Mouse (Mus musculus): ENCODE data around the gene Ifna13. TPM values are rescaled to one million over a fixed set of nuclear protein-coding genes. Genes with fewer than 3 reads are reported as not detected.

The Ifna13 gene
- polyA plus RNA-seq, 1 experiment from 2014 or later, result not detected

- Histone ChIP-seq H3K27me3 (replicated peaks; ENCODE audit: control insufficient read depth, insufficient read depth, low read length) (no peaks in the 10 kb centered on the region), H3K9ac (ENCODE audit: low read depth, low read length) (no peak within 1 kb of the TSS), H3K4me2 (replicated peaks; ENCODE audit: low read depth) (no peak within 1 kb of the TSS), H3K4me3 (ENCODE audit: low read depth, low read length) (no peak within 1 kb of the TSS), H3K4me1 (replicated peaks; ENCODE audit: control insufficient read depth, insufficient read depth, low read length) (no peaks in the 10 kb centered on the region), H3K9me3 (ENCODE audit: control insufficient read depth) (no peaks in the 10 kb centered on the region), H3K36me3 (ENCODE audit: control insufficient read depth, insufficient read depth) (no peaks in the 10 kb centered on the region), H3K27ac (ENCODE audit: low read depth, low read length) (no peak within 1 kb of the TSS)
- no peak for ATAC-seq
- no peak for TF ChIP-seq CTCF (IDR thresholded peaks at IDR 0.05; ENCODE audit: low read depth)
- WGBS, result 87% methylated on average over 4 of the region's 4 CpGs
Observed at GRCm38 (mm10) chr4:88634311-88634710, 9.9 kb downstream of the Ifna13 start, which contains the start of gene C87499. Gene C87499, minus strand, starts transcription at chr4:88634411.

- TF ChIP-seq CTCF (IDR thresholded peaks at IDR 0.05; ENCODE audit: low read depth), result no peak
- no peaks in the 10 kb centered on the region for H3K36me3 ChIP-seq (ENCODE audit: control insufficient read depth, insufficient read depth)
- no peak within 1 kb of the TSS for H3K4me3 ChIP-seq (ENCODE audit: low read depth, low read length)
- H3K27ac ChIP-seq (ENCODE audit: low read depth, low read length), result no peak within 1 kb of the TSS
- ATAC-seq, result no peak
- no peaks in the 10 kb centered on the region for H3K27me3 ChIP-seq (replicated peaks; ENCODE audit: control insufficient read depth, insufficient read depth, low read length)
- no peak within 1 kb of the TSS for H3K4me2 ChIP-seq (replicated peaks; ENCODE audit: low read depth)
- H3K9me3 ChIP-seq (ENCODE audit: control insufficient read depth), result no peaks in the 10 kb centered on the region
- no peaks in the 10 kb centered on the region for H3K4me1 ChIP-seq (replicated peaks; ENCODE audit: control insufficient read depth, insufficient read depth, low read length)
- H3K9ac ChIP-seq (ENCODE audit: low read depth, low read length), result no peak within 1 kb of the TSS
Observed at GRCm38 (mm10) chr4:88603276-88603675, 41.0 kb downstream of the Ifna13 start, which contains the start of gene Ifna12. Gene Ifna12, minus strand, starts transcription at chr4:88603376.

Other genes starting within 250 kb of the Ifna13 start
- 6.6 and 7.4 TPM in 2 replicates for gene Hacd4, start 205.5 kb downstream of the Ifna13 start, polyA plus RNA-seq (2015; fragmentation: Nextera tagmentation; extraction: Ambion mirVana)
- not detected in 2 replicates for gene Ifnb1, start 121.7 kb downstream of the Ifna13 start, polyA plus RNA-seq (2015; fragmentation: Nextera tagmentation; extraction: Ambion mirVana)
- not detected in 2 replicates for gene Ifna15, start 86.2 kb downstream of the Ifna13 start, polyA plus RNA-seq (2015; fragmentation: Nextera tagmentation; extraction: Ambion mirVana)
- not detected in 2 replicates for gene Ifna14, start 72.7 kb downstream of the Ifna13 start, polyA plus RNA-seq (2015; fragmentation: Nextera tagmentation; extraction: Ambion mirVana)
- gene Ifna9, start 52.1 kb downstream of the Ifna13 start, polyA plus RNA-seq (2015; fragmentation: Nextera tagmentation; extraction: Ambion mirVana), result not detected in 2 replicates
- gene Ifna12, start 41.1 kb downstream of the Ifna13 start, polyA plus RNA-seq (2015; fragmentation: Nextera tagmentation; extraction: Ambion mirVana), result not detected in 2 replicates
- gene C87499, start 10.0 kb downstream of the Ifna13 start, polyA plus RNA-seq (2015; fragmentation: Nextera tagmentation; extraction: Ambion mirVana), result not detected in 2 replicates
- gene Ifna16, start 32.5 kb upstream of the Ifna13 start, polyA plus RNA-seq (2015; fragmentation: Nextera tagmentation; extraction: Ambion mirVana), result not detected in 2 replicates
- not detected in 2 replicates for gene Ifna2, start 39.5 kb upstream of the Ifna13 start, polyA plus RNA-seq (2015; fragmentation: Nextera tagmentation; extraction: Ambion mirVana)
- gene Ifnab, start 46.9 kb upstream of the Ifna13 start, polyA plus RNA-seq (2015; fragmentation: Nextera tagmentation; extraction: Ambion mirVana), result not detected in 2 replicates
- gene Gm26566, start 77.3 kb upstream of the Ifna13 start, polyA plus RNA-seq (2015; fragmentation: Nextera tagmentation; extraction: Ambion mirVana), result 0.16 and 0.43 TPM in 2 replicates
- gene Klhl9, start 78.0 kb upstream of the Ifna13 start, polyA plus RNA-seq (2015; fragmentation: Nextera tagmentation; extraction: Ambion mirVana), result 40.5 and 42.5 TPM in 2 replicates
- gene Gm13271, start 110.4 kb upstream of the Ifna13 start, polyA plus RNA-seq (2015; fragmentation: Nextera tagmentation; extraction: Ambion mirVana), result not detected in 2 replicates
- gene Gm13283, start 115.7 kb upstream of the Ifna13 start, polyA plus RNA-seq (2015; fragmentation: Nextera tagmentation; extraction: Ambion mirVana), result 0.20 TPM in 1 of 2 replicates, not detected in the other
- 0.13 TPM in 1 of 2 replicates, not detected in the other for gene Gm13290, start 129.4 kb upstream of the Ifna13 start, polyA plus RNA-seq (2015; fragmentation: Nextera tagmentation; extraction: Ambion mirVana)
- not detected in 2 replicates for gene Gm13289, start 132.5 kb upstream of the Ifna13 start, polyA plus RNA-seq (2015; fragmentation: Nextera tagmentation; extraction: Ambion mirVana)
- gene Gm13272, start 135.4 kb upstream of the Ifna13 start, polyA plus RNA-seq (2015; fragmentation: Nextera tagmentation; extraction: Ambion mirVana), result not detected in 2 replicates
- 0.18 TPM in 1 of 2 replicates, not detected in the other for gene Ifnz, start 137.7 kb upstream of the Ifna13 start, polyA plus RNA-seq (2015; fragmentation: Nextera tagmentation; extraction: Ambion mirVana)
- not detected in 2 replicates for gene Gm13276, start 141.2 kb upstream of the Ifna13 start, polyA plus RNA-seq (2015; fragmentation: Nextera tagmentation; extraction: Ambion mirVana)
- not detected in 2 replicates for gene Gm13277, start 144.2 kb upstream of the Ifna13 start, polyA plus RNA-seq (2015; fragmentation: Nextera tagmentation; extraction: Ambion mirVana)
- gene Gm13278, start 147.1 kb upstream of the Ifna13 start, polyA plus RNA-seq (2015; fragmentation: Nextera tagmentation; extraction: Ambion mirVana), result not detected in 2 replicates
- gene Gm13275, start 150.0 kb upstream of the Ifna13 start, polyA plus RNA-seq (2015; fragmentation: Nextera tagmentation; extraction: Ambion mirVana), result not detected in 2 replicates
- gene Gm13279, start 152.9 kb upstream of the Ifna13 start, polyA plus RNA-seq (2015; fragmentation: Nextera tagmentation; extraction: Ambion mirVana), result not detected in 2 replicates
- gene Gm13285, start 155.2 kb upstream of the Ifna13 start, polyA plus RNA-seq (2015; fragmentation: Nextera tagmentation; extraction: Ambion mirVana), result 0.37 and 0.42 TPM in 2 replicates
- gene Gm13287, start 158.8 kb upstream of the Ifna13 start, polyA plus RNA-seq (2015; fragmentation: Nextera tagmentation; extraction: Ambion mirVana), result not detected in 2 replicates
- gene Gm13288, start 161.1 kb upstream of the Ifna13 start, polyA plus RNA-seq (2015; fragmentation: Nextera tagmentation; extraction: Ambion mirVana), result not detected in 2 replicates
- not detected in 2 replicates for gene Ifna7, start 171.8 kb upstream of the Ifna13 start, polyA plus RNA-seq (2015; fragmentation: Nextera tagmentation; extraction: Ambion mirVana)
- gene Ifna11, start 175.5 kb upstream of the Ifna13 start, polyA plus RNA-seq (2015; fragmentation: Nextera tagmentation; extraction: Ambion mirVana), result not detected in 2 replicates
- not detected in 2 replicates for gene Ifna6, start 183.0 kb upstream of the Ifna13 start, polyA plus RNA-seq (2015; fragmentation: Nextera tagmentation; extraction: Ambion mirVana)
- not detected in 2 replicates for gene Ifna5, start 191.1 kb upstream of the Ifna13 start, polyA plus RNA-seq (2015; fragmentation: Nextera tagmentation; extraction: Ambion mirVana)
- not detected in 2 replicates for gene Ifna4, start 197.4 kb upstream of the Ifna13 start, polyA plus RNA-seq (2015; fragmentation: Nextera tagmentation; extraction: Ambion mirVana)
- gene Ifna1, start 205.6 kb upstream of the Ifna13 start, polyA plus RNA-seq (2015; fragmentation: Nextera tagmentation; extraction: Ambion mirVana), result not detected in 2 replicates
- gene Ifne, start 235.7 kb upstream of the Ifna13 start, polyA plus RNA-seq (2015; fragmentation: Nextera tagmentation; extraction: Ambion mirVana), result not detected in 2 replicates